Mouse (Mus musculus) CH12.LX (cell line): ENCODE data around the gene Haus4. TPM values are rescaled to one million over a fixed set of nuclear protein-coding genes. Genes with fewer than 3 reads are reported as not detected.

Experiments used
- DNase-seq: peaks from one replicate; pipeline ENCODE4 v3.0.0-alpha.2; 2013; ENCODE audit errors: extremely low read depth
- H3K27ac ChIP-seq: 2 replicates; pipeline ENCODE4 v1.5.1; 2012; ENCODE audit warnings: low read depth, mild to moderate bottlenecking, control low read depth, moderate library complexity; ENCODE audit not compliant: insufficient read depth
- H3K27me3 ChIP-seq: replicated peaks from 2 replicates; pipeline ENCODE3; 2012; ENCODE audit warnings: inconsistent platforms
- H3K36me3 ChIP-seq, 2 experiments: replicated peaks in 1 of 2; 2 replicates each; pipeline versions ENCODE3 to v1.6.1; 2012; ENCODE audit warnings: inconsistent platforms in 1 of 2, low read length in 1 of 2, mild to moderate bottlenecking in 1 of 2, mixed read lengths in 1 of 2, moderate library complexity in 1 of 2; ENCODE audit not compliant: control insufficient read depth in 1 of 2, insufficient read depth in 1 of 2
- H3K4me1 ChIP-seq, 2 experiments: 2 replicates each; pipeline ENCODE4 v1.6.1; 2012; ENCODE audit warnings: inconsistent platforms in 1 of 2, moderate library complexity in 1 of 2; ENCODE audit not compliant: insufficient read depth in 2 of 2, control insufficient read depth in 1 of 2
- H3K4me2 ChIP-seq: 2 replicates; pipeline ENCODE4 v1.6.1; 2012; ENCODE audit warnings: low read depth, mild to moderate bottlenecking, control low read depth; ENCODE audit not compliant: poor library complexity, insufficient read depth, severe bottlenecking
- H3K4me3 ChIP-seq, 3 experiments: fragments of 150-350 bp in 1 of 3; sonication (generic) in 1 of 3; replicated peaks in 1 of 3; 2 replicates each; pipeline versions ENCODE3 to v1.5.1; 2011 to 2012; ENCODE audit warnings: low read depth in 2 of 3, low read length in 2 of 3, mild to moderate bottlenecking in 2 of 3, moderate library complexity in 2 of 3, control low read depth in 1 of 3, improper control_type of control experiment in 1 of 3, inconsistent platforms in 1 of 3, mixed read lengths in 1 of 3; ENCODE audit not compliant: poor library complexity in 1 of 3
- H3K79me2 ChIP-seq: replicated peaks from 2 replicates; pipeline ENCODE4 v1.6.1; 2012; ENCODE audit warnings: mild to moderate bottlenecking, moderate library complexity; ENCODE audit not compliant: control insufficient read depth, poor library complexity, insufficient read depth, severe bottlenecking; ENCODE audit errors: extremely low read depth
- H3K9ac ChIP-seq: 2 replicates; pipeline ENCODE4 v1.6.1; 2012; ENCODE audit warnings: low read depth, mild to moderate bottlenecking, control low read depth, moderate library complexity; ENCODE audit not compliant: insufficient read depth
- H3K9me3 ChIP-seq: replicated peaks from 2 replicates; pipeline ENCODE3; 2012; ENCODE audit warnings: low read length, inconsistent platforms, mixed read lengths
- BHLHE40 ChIP-seq: IDR thresholded peaks from 2 replicates; pipeline ENCODE4 v1.6.1; 2011; ENCODE audit warnings: mild to moderate bottlenecking, low read depth, low read length, improper control_type of control experiment
- CHD1 ChIP-seq: IDR thresholded peaks from 2 replicates; pipeline ENCODE4 v1.6.1; 2012; ENCODE audit warnings: low read depth, low read length, improper control_type of control experiment, inconsistent platforms
- CHD2 ChIP-seq: IDR thresholded peaks from 2 replicates; pipeline ENCODE4 v1.6.1; 2011; ENCODE audit warnings: low read length, improper control_type of control experiment
- CTCF ChIP-seq, 2 experiments: IDR thresholded peaks in 1 of 2; conservative IDR thresholded peaks in 1 of 2; 2 replicates each; pipeline ENCODE4 v1.5.1; 2011 to 2012; ENCODE audit warnings: low read depth in 2 of 2, low read length in 2 of 2, improper control_type of control experiment in 1 of 2, inconsistent platforms in 1 of 2, mild to moderate bottlenecking in 1 of 2, moderate library complexity in 1 of 2
- E2F4 ChIP-seq: IDR thresholded peaks from 2 replicates; pipeline ENCODE4 v1.6.1; 2011; ENCODE audit warnings: low read depth, low read length, improper control_type of control experiment; ENCODE audit not compliant: insufficient replicate concordance
- ELF1 ChIP-seq: IDR thresholded peaks from 2 replicates; pipeline ENCODE4 v1.6.1; 2014; ENCODE audit warnings: low read depth, mild to moderate bottlenecking, inconsistent platforms, low read length, improper control_type of control experiment
- EP300 ChIP-seq: IDR thresholded peaks from 2 replicates; pipeline ENCODE4 v1.6.1; 2011; ENCODE audit warnings: low read length, improper control_type of control experiment
- ETS1 ChIP-seq: conservative IDR thresholded peaks from 2 replicates; pipeline ENCODE4 v1.6.1; 2012; ENCODE audit warnings: low read depth, mild to moderate bottlenecking, inconsistent platforms, low read length, improper control_type of control experiment, moderate library complexity
- GABPA ChIP-seq: IDR thresholded peaks from 2 replicates; pipeline ENCODE4 v1.6.1; 2012; ENCODE audit warnings: low read depth, low read length, improper control_type of control experiment, inconsistent platforms; ENCODE audit not compliant: insufficient replicate concordance
- HCFC1 ChIP-seq: IDR thresholded peaks from 2 replicates; pipeline ENCODE4 v1.6.1; 2012; ENCODE audit warnings: low read depth, mild to moderate bottlenecking, inconsistent platforms, low read length, improper control_type of control experiment
- IRF4 ChIP-seq: IDR thresholded peaks from 2 replicates; pipeline ENCODE4 v1.6.1; 2014; ENCODE audit warnings: low read depth, mild to moderate bottlenecking, inconsistent platforms, low read length, improper control_type of control experiment
- JUN ChIP-seq: IDR thresholded peaks from 2 replicates; pipeline ENCODE4 v1.6.1; 2011; ENCODE audit warnings: low read depth, mild to moderate bottlenecking, low read length, improper control_type of control experiment, moderate library complexity; ENCODE audit not compliant: insufficient read depth
- JUND ChIP-seq: conservative IDR thresholded peaks from 2 replicates; pipeline ENCODE4 v1.6.1; 2011; ENCODE audit warnings: low read depth, low read length, improper control_type of control experiment
- KAT2A ChIP-seq: IDR thresholded peaks from 2 replicates; pipeline ENCODE4 v1.6.1; 2012; ENCODE audit warnings: low read length, improper control_type of control experiment, inconsistent platforms; ENCODE audit not compliant: insufficient replicate concordance
- MAFK ChIP-seq: IDR thresholded peaks from 2 replicates; pipeline ENCODE4 v1.6.1; 2011; ENCODE audit warnings: low read length, improper control_type of control experiment; ENCODE audit not compliant: insufficient replicate concordance
- MAX ChIP-seq: IDR thresholded peaks from 2 replicates; pipeline ENCODE4 v1.6.1; 2011; ENCODE audit warnings: low read length, improper control_type of control experiment
- MAZ ChIP-seq: IDR thresholded peaks from 2 replicates; pipeline ENCODE4 v1.6.1; 2012; ENCODE audit warnings: low read depth, mild to moderate bottlenecking, inconsistent platforms, low read length, improper control_type of control experiment, moderate library complexity
- MEF2A ChIP-seq: IDR thresholded peaks from 2 replicates; pipeline ENCODE4 v1.6.1; 2014; ENCODE audit warnings: low read depth, mild to moderate bottlenecking, inconsistent platforms, low read length, improper control_type of control experiment, borderline replicate concordance
- MXI1 ChIP-seq: IDR thresholded peaks from 2 replicates; pipeline ENCODE4 v1.6.1; 2011; ENCODE audit warnings: mild to moderate bottlenecking, low read depth, low read length, improper control_type of control experiment
- MYC ChIP-seq: IDR thresholded peaks from 2 replicates; pipeline ENCODE4 v1.6.1; 2011; ENCODE audit warnings: low read depth, mild to moderate bottlenecking, improper control_type of control experiment, low read length
- NELFE ChIP-seq: IDR thresholded peaks from 2 replicates; pipeline ENCODE4 v1.6.1; 2011; ENCODE audit warnings: low read depth, low read length, improper control_type of control experiment
- NRF1 ChIP-seq: IDR thresholded peaks from 2 replicates; pipeline ENCODE4 v1.6.1; 2014; ENCODE audit warnings: low read depth, mild to moderate bottlenecking, inconsistent platforms, low read length, improper control_type of control experiment, moderate library complexity
- PAX5 ChIP-seq: IDR thresholded peaks from 2 replicates; pipeline ENCODE4 v1.6.1; 2012; ENCODE audit warnings: low read length, inconsistent platforms, mixed read lengths
- POLR2A ChIP-seq: IDR thresholded peaks from 2 replicates; pipeline ENCODE4 v1.6.1; 2011; ENCODE audit warnings: low read depth, mild to moderate bottlenecking, improper control_type of control experiment, low read length
- POLR2AphosphoS2 ChIP-seq: IDR thresholded peaks from 2 replicates; pipeline ENCODE4 v1.6.1; 2011; ENCODE audit warnings: low read depth, low read length, improper control_type of control experiment
- RAD21 ChIP-seq: IDR thresholded peaks from 2 replicates; pipeline ENCODE4 v1.6.1; 2011; ENCODE audit warnings: low read depth, mild to moderate bottlenecking, low read length, improper control_type of control experiment, moderate library complexity
- RCOR1 ChIP-seq: conservative IDR thresholded peaks from 2 replicates; pipeline ENCODE4 v1.6.1; 2012; ENCODE audit warnings: low read depth, mild to moderate bottlenecking, inconsistent platforms, low read length, improper control_type of control experiment
- SIN3A ChIP-seq: IDR thresholded peaks from 2 replicates; pipeline ENCODE4 v1.6.1; 2012; ENCODE audit warnings: low read length, improper control_type of control experiment, inconsistent platforms
- SMC3 ChIP-seq: IDR thresholded peaks from 2 replicates; pipeline ENCODE4 v1.6.1; 2011; ENCODE audit warnings: low read depth, low read length, improper control_type of control experiment
- TBP ChIP-seq: conservative IDR thresholded peaks from 2 replicates; pipeline ENCODE4 v1.6.1; 2011; ENCODE audit warnings: low read depth, low read length, improper control_type of control experiment
- TCF12 ChIP-seq: IDR thresholded peaks from 2 replicates; pipeline ENCODE4 v1.6.1; 2014; ENCODE audit warnings: low read depth, mild to moderate bottlenecking, inconsistent platforms, low read length, improper control_type of control experiment
- UBTF ChIP-seq: IDR thresholded peaks from 2 replicates; pipeline ENCODE4 v1.6.1; 2012; ENCODE audit warnings: low read depth, mild to moderate bottlenecking, inconsistent platforms, low read length, improper control_type of control experiment, moderate library complexity
- USF1 ChIP-seq: IDR thresholded peaks from 2 replicates; pipeline ENCODE4 v1.6.1; 2014; ENCODE audit warnings: low read depth, mild to moderate bottlenecking, inconsistent platforms, low read length, improper control_type of control experiment
- USF2 ChIP-seq: conservative IDR thresholded peaks from 2 replicates; pipeline ENCODE4 v1.6.1; 2011; ENCODE audit warnings: low read depth, low read length, improper control_type of control experiment
- ZC3H11A ChIP-seq: IDR thresholded peaks from 2 replicates; pipeline ENCODE4 v1.6.1; 2012; ENCODE audit warnings: low read depth, mild to moderate bottlenecking, inconsistent platforms, low read length, improper control_type of control experiment
- ZKSCAN1 ChIP-seq: IDR thresholded peaks from 2 replicates; pipeline ENCODE4 v1.6.1; 2012; ENCODE audit warnings: low read depth, inconsistent platforms, low read length, improper control_type of control experiment, borderline replicate concordance
- ZMIZ1 ChIP-seq: IDR thresholded peaks from 2 replicates; pipeline ENCODE4 v1.6.1; 2012; ENCODE audit warnings: low read depth, mild to moderate bottlenecking, inconsistent platforms, low read length, improper control_type of control experiment
- ZNF384 ChIP-seq: IDR thresholded peaks from 2 replicates; pipeline ENCODE4 v1.6.1; 2012; ENCODE audit warnings: low read depth, low read length, improper control_type of control experiment, inconsistent platforms
- dilution Hi-C: fragments of 300-500 bp; cut with MboI; formaldehyde crosslinking; loops from 2 replicates; pipeline ENCODE4 v1.14.3; 2020; ENCODE audit warnings: low sequenced_read_pairs; ENCODE audit not compliant: extremely low pct_unique_long_range_greater_than_20kb, extremely low pct_ligation_motif_present
- in situ Hi-C: fragments of 300-500 bp; cut with MboI; formaldehyde crosslinking; loops from 3 replicates; pipeline ENCODE4 v1.14.3; 2019; ENCODE audit warnings: low sequenced_read_pairs, low pct_ligation_motif_present, low pct_unique_long_range_greater_than_20kb, mixed read lengths
- polyA plus RNA-seq: library from polyadenylated mRNA; unstranded; fragments of >175 nt; gene quantifications from 2 replicates; pipeline ENCODE4 v1.2.1, GENCODE M21; 2012; ENCODE audit warnings: low read depth; ENCODE audit not compliant: insufficient read length
- total RNA-seq, 2 experiments: library from RNA; depleted of rRNA; stranded (reverse); fragments of 300-350 nt in 1 of 2; fragments of >200 nt in 1 of 2; gene quantifications; 2 replicates each; pipeline ENCODE4 v1.2.3; 2012 to 2014

Haus4 gene
- total RNA-seq (2012; rRNA removed) = 65.5 and 71.8 TPM in 2 replicates
- 88.6 and 94.3 TPM in 2 replicates for total RNA-seq (2014; rRNA removed)
- polyA plus RNA-seq = 109 and 116 TPM in 2 replicates

DNA sequence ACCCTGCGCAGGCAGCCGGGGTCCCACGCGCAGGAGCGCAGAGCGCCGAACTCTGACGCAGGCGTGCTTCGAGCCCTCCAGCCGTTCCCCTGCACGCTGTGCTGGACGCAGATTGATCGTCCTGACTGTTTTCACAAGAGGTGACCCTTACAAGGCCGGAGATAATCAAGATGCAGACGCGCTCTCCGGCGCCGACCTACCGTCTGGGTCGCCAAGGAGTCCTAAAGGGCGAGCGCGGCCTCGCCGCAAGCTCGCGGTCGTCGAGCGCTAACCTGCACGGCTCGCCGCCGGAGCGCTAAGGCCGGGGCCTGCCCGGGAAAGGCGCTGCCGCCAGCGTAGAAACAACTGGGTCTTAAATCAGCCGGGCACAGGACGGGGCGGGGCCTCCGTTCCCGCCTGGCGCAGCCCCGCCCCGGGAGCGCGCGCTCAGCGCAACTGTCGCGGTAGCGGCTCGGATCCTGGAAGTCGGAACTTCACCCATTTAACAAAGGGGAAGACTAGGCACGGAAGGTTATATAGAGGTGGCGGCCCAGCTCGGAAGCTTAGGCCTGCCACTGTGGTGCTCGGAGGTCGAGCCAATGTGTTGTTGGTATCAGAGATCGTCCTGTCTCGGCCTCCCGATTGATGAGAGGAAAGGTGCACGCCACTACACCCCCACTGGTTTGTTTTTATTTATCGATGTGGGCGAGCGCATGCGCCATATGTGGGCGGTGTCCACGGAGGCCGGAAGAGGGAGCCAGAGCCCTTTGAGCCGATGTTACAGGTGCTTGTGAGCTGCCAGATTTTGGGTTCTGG lies at the start of gene Haus4:
TSS of gene Haus4 (minus strand) at position 642 of the 795 bp plus-strand sequence.
- peak within 1 kb of the TSS; percentile 63 to 80 (median 72) for H3K4me3 ChIP-seq
- peak within 1 kb of the TSS; percentile 91 for H3K4me2 ChIP-seq
- peaks cover 0 to 18% of the 10 kb centered on the region in 2 experiments; a peak in 2 of 4 replicates for H3K4me1 ChIP-seq
- in situ Hi-C loops (loop anchor here (25.0 kb wide), 1 partner anchor 492 kb away; no protein-coding TSS in a partner anchor), dilution Hi-C loops (no loop called here)
- peak; percentile 94 for DNase-seq
- H3K36me3 ChIP-seq = peaks cover 16 to 30% of the 10 kb centered on the region in 2 experiments
- H3K9me3 ChIP-seq = no peaks in the 10 kb centered on the region
- H3K27me3 ChIP-seq = no peaks in the 10 kb centered on the region
- peak within 1 kb of the TSS; percentile 88 for H3K27ac ChIP-seq
- no peak for TF ChIP-seq MAFK
- TF ChIP-seq ETS1 = no peak
- TF ChIP-seq UBTF = peak; percentile 83; the same call in 1 of the 2 replicates
- TF ChIP-seq PAX5 = no peak
- TF ChIP-seq JUN = no peak
- TF ChIP-seq SMC3 = no peak
- TF ChIP-seq ZC3H11A = no peak
- no peak for TF ChIP-seq EP300
- TF ChIP-seq NRF1 = peak; percentile 90
- no peak; the same call in 1 of the 2 replicates for TF ChIP-seq IRF4
- peak; percentile 95 for TF ChIP-seq NELFE
- TF ChIP-seq MAZ = 0 out of 2 replicates have a peak, but pooled peaks have one; percentile 44
- TF ChIP-seq ZKSCAN1 = no peak
- TF ChIP-seq JUND = no peak
- peak; percentile 67 for TF ChIP-seq MYC
- TF ChIP-seq TCF12 = peak; percentile 55; the same call in 1 of the 2 replicates
- TF ChIP-seq GABPA = no peak
- TF ChIP-seq POLR2A = peak; percentile 99
- TF ChIP-seq CTCF (conservative IDR thresholded peaks at IDR 0.05 in 1 of 2, IDR thresholded peaks at IDR 0.05 in 1 of 2; ENCODE audit: low read depth in 2 of 2, low read length in 2 of 2) = peak in 1 of 2 experiments; percentile 66; a peak in 2 of 4 replicates
- no peak for TF ChIP-seq USF2
- TF ChIP-seq MAX = peak; percentile 83
- TF ChIP-seq BHLHE40 = peak; percentile 49; the same call in 1 of the 2 replicates
- TF ChIP-seq MEF2A = no peak; the same call in 1 of the 2 replicates
- TF ChIP-seq KAT2A = 0 out of 2 replicates have a peak, but pooled peaks have one; percentile 40
- peak; percentile 97 for TF ChIP-seq ZMIZ1
- no peak for TF ChIP-seq USF1
- TF ChIP-seq CHD1 = no peak
- TF ChIP-seq MXI1 = no peak; the same call in none of the 2 replicates
- TF ChIP-seq CHD2 = peak; percentile 94
- TF ChIP-seq E2F4 = peak; percentile 95
- no peak for TF ChIP-seq ZNF384
- no peak for TF ChIP-seq POLR2AphosphoS2
- peak; percentile 84 for TF ChIP-seq TBP
- no peak for TF ChIP-seq RCOR1
- TF ChIP-seq ELF1 = peak; percentile 81
- TF ChIP-seq HCFC1 = peak; percentile 43
- peak; percentile 73 for TF ChIP-seq SIN3A
- peak; percentile 63 for TF ChIP-seq RAD21
- H3K9ac ChIP-seq = peak within 1 kb of the TSS; percentile 77
- peaks cover 7% of the 10 kb centered on the region; the same call in 1 of the 2 replicates for H3K79me2 ChIP-seq
